Mouse (Mus musculus): Measurements from ENCODE around the gene Gm2431.
"Not testable (repeated sequence)": the region's sequence is repeated elsewhere in the genome, so short reads cannot be mapped to it uniquely, and the experiment has no call there.

The Gm2431 gene

GRCm38 (mm10) chr7:142258254-142258653 is at the start of gene Gm2431:
Gm2431 (minus strand) TSS chr7:142258354.
- DNase-seq (ENCODE audit: extremely low spot score) = not testable (repeated sequence)

- DNase-seq (ENCODE audit: extremely low spot score) = not testable (repeated sequence)
Observed at GRCm38 (mm10) chr7:142303929-142304328, 45.8 kb upstream of the Gm2431 start.

GRCm38 (mm10) chr7:142303249-142303648 is 45.1 kb upstream of the Gm2431 start, which contains the start of gene Krtap5-4:
Krtap5-4 (plus strand) TSS chr7:142303549.
- no peak for DNase-seq (ENCODE audit: extremely low spot score)

GRCm38 (mm10) chr7:142297018-142297417 is 38.9 kb upstream of the Gm2431 start, which contains the start of gene Krtap5-1:
Krtap5-1 (minus strand) TSS chr7:142297118.
- DNase-seq (ENCODE audit: extremely low spot score) = not testable (repeated sequence)

GRCm38 (mm10) chr7:142296108-142296507 is 38.0 kb upstream of the Gm2431 start:
- DNase-seq (ENCODE audit: extremely low spot score) = not testable (repeated sequence)

GRCm38 (mm10) chr7:142295418-142295817 is 37.3 kb upstream of the Gm2431 start:
- no peak for DNase-seq (ENCODE audit: extremely low spot score)

GRCm38 (mm10) chr7:142293851-142294250 is 35.7 kb upstream of the Gm2431 start:
- not testable (repeated sequence) for DNase-seq (ENCODE audit: extremely low spot score)

GRCm38 (mm10) chr7:142285910-142286612 is 27.9 kb upstream of the Gm2431 start:
- peak; percentile 15 for DNase-seq (ENCODE audit: extremely low spot score)

GRCm38 (mm10) chr7:142285130-142285835 is 27.1 kb upstream of the Gm2431 start:
- no peak for DNase-seq (ENCODE audit: extremely low spot score)

GRCm38 (mm10) chr7:142284615-142285080 is 26.5 kb upstream of the Gm2431 start:
- peak; percentile 94 for DNase-seq (ENCODE audit: extremely low spot score)

- peak; percentile 85 for DNase-seq (ENCODE audit: extremely low spot score)
Observed at GRCm38 (mm10) chr7:142284023-142284591, 26.0 kb upstream of the Gm2431 start.

GRCm38 (mm10) chr7:142282847-142283246 is 24.7 kb upstream of the Gm2431 start:
- DNase-seq (ENCODE audit: extremely low spot score) = peak; percentile 22

- not testable (repeated sequence) for DNase-seq (ENCODE audit: extremely low spot score)
Observed at GRCm38 (mm10) chr7:142279291-142279690, 21.1 kb upstream of the Gm2431 start.

GRCm38 (mm10) chr7:142278183-142278582 is 20.0 kb upstream of the Gm2431 start:
- peak; percentile 57 for DNase-seq (ENCODE audit: extremely low spot score)

- DNase-seq (ENCODE audit: extremely low spot score) = not testable (repeated sequence)
Observed at GRCm38 (mm10) chr7:142274263-142274662, 16.1 kb upstream of the Gm2431 start, which contains the start of gene Gm4559. Gm4559 (minus strand) TSS chr7:142274363.

- DNase-seq (ENCODE audit: extremely low spot score) = no peak
Observed at GRCm38 (mm10) chr7:142255517-142255916, 2.6 kb downstream of the Gm2431 start.

- peak; percentile 33 for DNase-seq (ENCODE audit: extremely low spot score)
Observed at GRCm38 (mm10) chr7:142249824-142250223, 8.3 kb downstream of the Gm2431 start.

GRCm38 (mm10) chr7:142240978-142241377 is 17.2 kb downstream of the Gm2431 start, which contains the start of gene Gm40460:
Gm40460 (minus strand) TSS chr7:142241078.
- DNase-seq (ENCODE audit: extremely low spot score) = no peak

- DNase-seq (ENCODE audit: extremely low spot score) = no peak
Observed at GRCm38 (mm10) chr7:142231540-142231939, 26.6 kb downstream of the Gm2431 start.

- DNase-seq (ENCODE audit: extremely low spot score) = not testable (repeated sequence)
Observed at GRCm38 (mm10) chr7:142229871-142230270, 28.3 kb downstream of the Gm2431 start, which contains the start of gene Krtap5-5. Krtap5-5 (minus strand) TSS chr7:142229971.

- DNase-seq (ENCODE audit: extremely low spot score) = peak; percentile 10
Observed at GRCm38 (mm10) chr7:142224518-142224917, 33.6 kb downstream of the Gm2431 start.

GRCm38 (mm10) chr7:142212136-142212535 is 46.0 kb downstream of the Gm2431 start:
- not testable (repeated sequence) for DNase-seq (ENCODE audit: extremely low spot score)

Data from embryo, embryonic 9.5 days (tissue).